9 mouse cellular contexts compared by ENCODE assay signal in genomic region chr11:18872118-18872751, GRCm38 (mm10).
DNase-seq lines count a peak whose midpoint lies in the region; ATAC-seq and TF ChIP-seq lines count a peak whose summit lies in the region.
"Had no signal": no experiment of that assay in that cellular context is flagged by ENCODE, and none has a peak within 500 bp of the region (broad histone marks: within the 10 kb centered on the region; RNA-seq: fewer than 3 reads in every experiment).

No protein-coding gene starts in this region.

- peak overlapping the region; percentile 91 for H3K9ac ChIP-seq in kidney, embryonic 16.5 days (replicated peaks; ENCODE audit: low read length)
- peak overlapping the region; percentile 74 for H3K9ac ChIP-seq in hindbrain, embryonic 16.5 days (ENCODE audit: low read depth, low read length)
- peak overlapping the region; percentile 85 for H3K9ac ChIP-seq in neural tube, embryonic 13.5 days

- DNase-seq in cerebellum, adult 2 months, result peak in 1 of 2 experiments; percentile 23
- DNase-seq in cerebellum, adult 8-10 months, result no peak
- no peak for DNase-seq in kidney, postnatal 4 days
- no peak for DNase-seq in adrenal gland, adult 18-20 months (ENCODE audit: low spot score in 2 of 2)
- no peak for DNase-seq in urinary bladder, postnatal 4 days (ENCODE audit: low spot score in 2 of 2)

- peaks cover 7% of the 10 kb centered on the region; the same call in 1 of the 2 replicates for H3K4me1 ChIP-seq in cerebellum, adult 2 months (ENCODE audit: control insufficient read depth, insufficient read depth, low read length)
- peaks cover 38% of the 10 kb centered on the region for H3K4me1 ChIP-seq in kidney, embryonic 16.5 days (ENCODE audit: insufficient read depth, low read length)
- peaks cover 26% of the 10 kb centered on the region for H3K4me1 ChIP-seq in hindbrain, embryonic 16.5 days (ENCODE audit: control insufficient read depth, insufficient read depth, low read depth, low read length)
- peaks cover 62% of the 10 kb centered on the region for H3K4me1 ChIP-seq in neural tube, embryonic 13.5 days (replicated peaks)

- H3K4me2 ChIP-seq in kidney, embryonic 16.5 days (replicated peaks; ENCODE audit: low read depth, low read length), result peak overlapping the region; percentile 89
- peak overlapping the region; percentile 84 for H3K4me2 ChIP-seq in hindbrain, embryonic 16.5 days (ENCODE audit: low read length)
- peak overlapping the region; percentile 94 for H3K4me2 ChIP-seq in neural tube, embryonic 13.5 days

- no peak for TF ChIP-seq POLR2A in cerebellum, adult 2 months (IDR thresholded peaks at IDR 0.05; ENCODE audit: borderline replicate concordance, insufficient read depth, low read length)

- H3K36me3 ChIP-seq in kidney, embryonic 16.5 days (ENCODE audit: insufficient read depth, low read length), result no peaks in the 10 kb centered on the region
- H3K36me3 ChIP-seq in hindbrain, embryonic 16.5 days (ENCODE audit: control insufficient read depth, insufficient read depth, low read length), result no peaks in the 10 kb centered on the region
- no peaks in the 10 kb centered on the region for H3K36me3 ChIP-seq in neural tube, embryonic 13.5 days

- no peaks in the 10 kb centered on the region for H3K27me3 ChIP-seq in cerebellum, adult 2 months (ENCODE audit: control insufficient read depth, insufficient read depth, low read length)
- peaks cover 9% of the 10 kb centered on the region; the same call in 1 of the 2 replicates for H3K27me3 ChIP-seq in kidney, embryonic 16.5 days (ENCODE audit: insufficient read depth, low read length)
- H3K27me3 ChIP-seq in hindbrain, embryonic 16.5 days (replicated peaks; ENCODE audit: control insufficient read depth, insufficient read depth, low read length), result no peaks in the 10 kb centered on the region
- no peaks in the 10 kb centered on the region for H3K27me3 ChIP-seq in neural tube, embryonic 13.5 days

- H3K9me3 ChIP-seq in kidney, embryonic 16.5 days (ENCODE audit: low read length), result no peaks in the 10 kb centered on the region
- H3K9me3 ChIP-seq in hindbrain, embryonic 16.5 days (ENCODE audit: control insufficient read depth, low read length), result no peaks in the 10 kb centered on the region
- no peaks in the 10 kb centered on the region for H3K9me3 ChIP-seq in neural tube, embryonic 13.5 days

- peak overlapping the region; percentile 93 for H3K27ac ChIP-seq in cerebellum, adult 2 months (ENCODE audit: insufficient read depth, low read length)
- H3K27ac ChIP-seq in kidney, embryonic 16.5 days (ENCODE audit: low read length), result peak overlapping the region; percentile 94
- peak overlapping the region; percentile 85 for H3K27ac ChIP-seq in hindbrain, embryonic 16.5 days (ENCODE audit: low read depth, low read length)
- H3K27ac ChIP-seq in neural tube, embryonic 13.5 days (replicated peaks), result peak overlapping the region; percentile 98
- H3K27ac ChIP-seq: macrophage had no signal

- TF ChIP-seq CTCF in cerebellum, adult 2 months (IDR thresholded peaks at IDR 0.05; ENCODE audit: borderline replicate concordance, insufficient read depth, low read depth, low read length), result no peak

- peak overlapping the region; percentile 71 for H3K4me3 ChIP-seq in cerebellum, adult 2 months (replicated peaks; ENCODE audit: insufficient read depth, low read depth, low read length)
- peak overlapping the region; percentile 55 for H3K4me3 ChIP-seq in kidney, embryonic 16.5 days (ENCODE audit: low read length)
- H3K4me3 ChIP-seq in hindbrain, embryonic 16.5 days (ENCODE audit: low read length), result peak overlapping the region; percentile 48
- H3K4me3 ChIP-seq in neural tube, embryonic 13.5 days, result peak overlapping the region; percentile 47

- ATAC-seq in kidney, embryonic 16.5 days (ENCODE audit: low FRiP score, low TSS enrichment), result no peak
- no peak for ATAC-seq in hindbrain, embryonic 16.5 days
- no peak for ATAC-seq in neural tube, embryonic 13.5 days (ENCODE audit: low read depth)

- WGBS in cerebellum, adult 2 months, result 9% methylated on average over 12 of the region's 12 CpGs
- WGBS in kidney, embryonic 16.5 days, result 5% methylated on average over 12 of the region's 12 CpGs
- WGBS in hindbrain, embryonic 16.5 days, result 5% methylated on average over 12 of the region's 12 CpGs
- WGBS in neural tube, embryonic 13.5 days, result 4% methylated on average over 11 of the region's 12 CpGs
